Mouse (Mus musculus) hindbrain, embryonic 16.5 days (tissue): ENCODE data around the gene Alkbh7. TPM values are rescaled to one million over a fixed set of nuclear protein-coding genes. Genes with fewer than 3 reads are reported as not detected.
A peak's percentile ranks its signal among the peaks of the same experiment; 100 is the strongest.

Experiments used
- ATAC-seq: fragments of 200-750 bp; cut with Nextera tagmentation; 2 replicates; pipeline ENCODE4 v1.8.0; 2017; ENCODE audit warnings: moderate TSS enrichment, moderate library complexity
- H3K27ac ChIP-seq: fragments of 300-500 bp; sonication (generic); 2 replicates; pipeline ENCODE4 v1.5.1; 2014; ENCODE audit warnings: low read depth, mild to moderate bottlenecking, control low read depth, low read length, moderate library complexity
- H3K27me3 ChIP-seq: fragments of 300-500 bp; sonication (generic); replicated peaks from 2 replicates; pipeline ENCODE4 v1.6.1; 2014; ENCODE audit warnings: low read length; ENCODE audit not compliant: control insufficient read depth, insufficient read depth
- H3K36me3 ChIP-seq: fragments of 300-500 bp; sonication (generic); 2 replicates; pipeline ENCODE4 v1.6.1; 2014; ENCODE audit warnings: mild to moderate bottlenecking, low read length, moderate library complexity, mixed read lengths; ENCODE audit not compliant: control insufficient read depth, insufficient read depth
- H3K4me1 ChIP-seq: fragments of 300-500 bp; sonication (generic); 2 replicates; pipeline ENCODE4 v1.6.1; 2014; ENCODE audit warnings: low read depth, low read length; ENCODE audit not compliant: control insufficient read depth, insufficient read depth
- H3K4me2 ChIP-seq: fragments of 300-500 bp; sonication (generic); 2 replicates; pipeline ENCODE4 v1.6.1; 2014; ENCODE audit warnings: mild to moderate bottlenecking, low read length, control low read depth, moderate library complexity
- H3K4me3 ChIP-seq: fragments of 300-500 bp; sonication (generic); 2 replicates; pipeline ENCODE4 v1.5.1; 2014; ENCODE audit warnings: mild to moderate bottlenecking, low read length, control low read depth, moderate library complexity
- H3K9ac ChIP-seq: fragments of 300-500 bp; sonication (generic); 2 replicates; pipeline ENCODE4 v1.6.1; 2014; ENCODE audit warnings: low read depth, mild to moderate bottlenecking, control low read depth, low read length, moderate library complexity
- H3K9me3 ChIP-seq: fragments of 300-500 bp; sonication (generic); 2 replicates; pipeline ENCODE4 v1.6.1; 2014; ENCODE audit warnings: mild to moderate bottlenecking, low read length, moderate library complexity; ENCODE audit not compliant: control insufficient read depth
- whole genome bisulfite sequencing: fragments of 180-500 bp; shearing (Covaris S2); extraction: QIAGEN DNeasy Blood & Tissue Kit; methylation state at CpG from one replicate; pipeline ENCODE4 v1.1.7; 2014; 5-methylcytosine and 5-hydroxymethylcytosine counted together
- polyA plus RNA-seq: library from polyadenylated mRNA; unstranded; fragments of >200 nt; fragmentation: Nextera tagmentation; extraction: Ambion mirVana; gene quantifications from 2 replicates; pipeline ENCODE4 v1.2.1, GENCODE M21; 2015

Alkbh7 gene
- polyA plus RNA-seq, 1 experiment from 2014 or later, result 64.4 TPM

DNA sequence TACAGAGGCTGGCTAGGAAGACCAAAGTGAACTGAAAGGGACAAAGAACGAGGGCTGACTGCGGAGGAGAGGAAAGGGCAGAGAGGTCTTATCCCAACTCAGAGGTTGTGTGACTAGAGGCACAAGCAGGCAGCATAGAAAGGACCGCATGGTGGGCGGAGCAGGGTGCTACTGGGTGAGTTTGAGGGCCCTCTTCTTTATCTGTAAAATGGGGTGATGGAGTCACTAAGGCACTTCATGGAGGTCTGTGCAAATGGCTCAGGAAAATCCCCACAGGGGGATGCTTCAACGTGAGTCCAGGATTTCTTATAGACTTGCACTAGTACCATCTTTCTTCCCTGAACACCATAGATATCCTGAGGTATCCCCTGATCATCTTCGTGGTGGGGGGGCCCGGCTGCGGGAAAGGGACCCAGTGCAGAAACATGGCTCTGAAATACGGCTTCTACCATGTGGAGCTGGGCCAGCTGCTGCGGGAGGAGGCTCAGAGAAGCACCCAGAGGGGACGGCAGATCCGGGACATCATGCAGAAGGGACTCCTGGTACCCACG is 15.2 kb downstream of the Alkbh7 start:
- peaks cover 9% of the 10 kb centered on the region for H3K36me3 ChIP-seq
- peak overlapping the region; percentile 84; the same call in 1 of the 2 replicates for H3K9ac ChIP-seq
- H3K27me3 ChIP-seq, result no peaks in the 10 kb centered on the region
- H3K27ac ChIP-seq, result peak overlapping the region; percentile 97
- no peak for ATAC-seq
- 71% methylated on average over 13 of the region's 13 CpGs for WGBS
- H3K4me2 ChIP-seq, result peak overlapping the region; percentile 76
- peaks cover 18% of the 10 kb centered on the region for H3K4me1 ChIP-seq
- H3K9me3 ChIP-seq, result no peaks in the 10 kb centered on the region
- peak overlapping the region; percentile 81 for H3K4me3 ChIP-seq

DNA sequence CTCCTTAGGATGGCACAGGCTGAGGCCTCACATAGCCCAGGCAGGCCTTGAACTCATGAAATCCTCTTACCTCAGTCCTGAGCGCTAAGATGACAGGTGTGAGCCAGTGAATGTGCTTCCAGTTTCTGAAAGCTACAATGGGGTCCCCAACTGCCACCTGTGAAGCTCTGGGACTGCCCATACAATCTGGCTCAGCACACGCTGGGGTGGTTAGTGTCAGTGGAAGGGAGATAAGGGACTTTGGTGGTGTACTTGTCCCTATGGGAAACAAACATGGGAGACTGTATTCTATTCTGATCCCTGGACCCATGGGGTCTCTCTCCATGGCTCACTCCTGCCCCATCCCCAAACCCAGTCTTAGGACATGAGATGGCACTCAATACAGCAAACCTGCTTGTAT is 22.6 kb downstream of the Alkbh7 start:
- no peaks in the 10 kb centered on the region for H3K9me3 ChIP-seq
- ATAC-seq, result no peak
- 92% methylated on average over 2 of the region's 2 CpGs for WGBS
- no peaks in the 10 kb centered on the region for H3K4me1 ChIP-seq
- H3K27ac ChIP-seq, result no peak overlapping the region
- H3K36me3 ChIP-seq, result peaks cover 36% of the 10 kb centered on the region
- H3K9ac ChIP-seq, result no peak overlapping the region
- no peaks in the 10 kb centered on the region for H3K27me3 ChIP-seq
- no peak overlapping the region for H3K4me3 ChIP-seq
- no peak overlapping the region for H3K4me2 ChIP-seq

DNA sequence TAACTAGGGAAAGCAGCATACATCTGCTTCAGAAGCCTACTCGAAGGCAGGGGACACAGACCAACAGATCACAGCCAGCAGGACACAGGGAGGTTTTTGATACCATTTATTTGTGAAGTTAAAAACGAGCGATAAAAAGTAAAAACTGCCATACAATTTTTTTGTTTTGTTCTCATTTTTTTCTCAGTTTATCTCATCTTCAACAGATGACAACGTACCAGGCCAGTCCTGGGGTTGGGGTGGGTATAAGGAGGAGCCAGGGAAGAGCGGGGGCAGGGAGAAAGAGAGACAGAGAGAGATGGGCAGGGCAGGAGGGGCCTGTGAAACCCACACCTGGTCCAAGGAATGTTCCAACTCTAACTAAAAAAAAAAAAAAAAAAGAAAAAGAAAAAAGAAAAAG is 23.8 kb downstream of the Alkbh7 start:
- WGBS, result 88% methylated on average over 5 of the region's 5 CpGs
- Histone ChIP-seq H3K36me3 (peaks cover 44% of the 10 kb centered on the region), H3K27me3 (no peaks in the 10 kb centered on the region), H3K4me2 (no peak overlapping the region), H3K9ac (no peak overlapping the region), H3K4me1 (no peaks in the 10 kb centered on the region), H3K4me3 (no peak overlapping the region), H3K9me3 (no peaks in the 10 kb centered on the region), H3K27ac (no peak overlapping the region)
- no peak for ATAC-seq

DNA sequence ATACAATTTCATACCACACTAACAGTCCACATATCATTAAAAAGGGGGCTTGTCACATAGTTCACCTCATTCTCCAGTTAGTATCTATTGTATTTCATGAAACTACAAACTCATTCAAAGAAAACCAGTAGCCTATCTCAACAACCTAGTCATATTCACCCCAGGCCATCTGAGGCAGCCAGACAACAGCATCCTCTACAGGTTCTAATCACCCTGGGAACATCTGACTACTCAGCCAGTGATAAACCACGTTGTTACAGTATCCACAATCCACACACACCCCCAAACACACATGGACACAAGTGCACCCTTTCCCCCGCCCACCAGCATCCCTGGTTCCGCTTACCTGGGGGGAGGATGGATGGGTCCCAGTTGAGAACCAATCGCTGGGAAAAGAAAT is 30.3 kb downstream of the Alkbh7 start:
- no peak overlapping the region for H3K4me2 ChIP-seq
- no peak for ATAC-seq
- H3K4me3 ChIP-seq, result no peak overlapping the region
- H3K27ac ChIP-seq, result no peak overlapping the region
- H3K9me3 ChIP-seq, result no peaks in the 10 kb centered on the region
- peaks cover 17% of the 10 kb centered on the region for H3K4me1 ChIP-seq
- no peak overlapping the region for H3K9ac ChIP-seq
- H3K27me3 ChIP-seq, result no peaks in the 10 kb centered on the region
- WGBS, result 91% methylated on average over 4 of the region's 4 CpGs
- peaks cover 44% of the 10 kb centered on the region for H3K36me3 ChIP-seq

DNA sequence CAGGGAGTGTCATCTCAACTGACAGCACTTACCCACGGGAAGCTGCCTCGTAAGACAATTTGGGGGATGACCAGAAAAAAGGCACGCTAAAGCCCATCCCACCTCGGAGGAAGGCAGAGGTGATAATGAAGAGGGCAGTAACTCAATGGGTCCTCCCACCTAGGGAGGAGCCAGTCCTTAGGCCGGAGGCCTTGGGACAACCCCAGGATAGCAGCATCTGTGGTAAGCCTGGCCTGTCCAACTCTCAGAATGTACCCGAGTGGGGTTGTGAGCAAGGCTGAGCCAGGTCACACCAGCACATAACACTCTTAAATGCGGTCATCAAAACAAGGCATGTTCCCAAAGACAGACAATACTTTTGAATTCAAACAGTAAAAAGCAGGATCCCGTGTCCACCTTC is 32.6 kb downstream of the Alkbh7 start:
- no peaks in the 10 kb centered on the region for H3K9me3 ChIP-seq
- no peak overlapping the region for H3K27ac ChIP-seq
- no peaks in the 10 kb centered on the region for H3K27me3 ChIP-seq
- H3K36me3 ChIP-seq, result peaks cover 23% of the 10 kb centered on the region
- ATAC-seq, result no peak
- H3K4me1 ChIP-seq, result peaks cover 19% of the 10 kb centered on the region
- H3K4me2 ChIP-seq, result peak overlapping the region; percentile 91
- H3K9ac ChIP-seq, result peak overlapping the region; percentile 39
- H3K4me3 ChIP-seq, result peak overlapping the region; percentile 97
- 53% methylated on average over 8 of the region's 8 CpGs for WGBS

DNA sequence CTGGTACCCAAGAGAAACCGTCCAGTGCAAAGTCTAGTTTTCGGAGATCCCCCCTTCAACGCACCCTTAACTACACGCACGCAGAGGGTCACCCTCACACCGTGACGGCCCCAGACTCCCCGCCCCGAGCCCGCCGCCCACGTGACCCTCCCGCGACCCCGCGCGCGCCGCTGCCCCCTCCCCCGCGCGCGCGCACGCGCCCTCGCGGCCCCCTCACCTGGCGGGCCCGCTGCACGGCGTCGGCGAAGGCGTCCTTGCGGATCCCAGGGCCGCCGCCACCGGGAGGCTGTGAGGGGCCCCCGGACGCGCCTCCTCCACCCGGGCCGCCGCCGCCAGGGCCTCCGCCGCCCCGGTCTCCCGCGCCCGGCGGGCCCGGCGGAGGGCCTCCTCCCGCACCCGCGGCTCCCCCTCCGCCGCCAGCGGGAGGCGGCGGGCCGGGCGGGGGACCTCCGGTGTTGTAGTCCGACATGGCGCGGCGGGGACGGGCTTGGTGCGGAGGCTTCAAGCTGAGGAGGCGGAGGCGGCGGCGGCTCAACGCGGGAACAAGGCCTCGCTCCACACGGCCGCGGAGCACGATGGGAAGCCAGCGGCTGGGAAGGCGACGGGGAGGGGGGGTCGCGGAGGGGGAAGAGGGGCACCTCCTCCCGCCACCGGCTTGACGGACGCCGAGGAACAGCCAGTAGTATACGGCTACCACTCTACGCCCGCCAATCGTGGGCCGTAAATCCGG is 34.0 kb downstream of the Alkbh7 start, which contains the start of gene Khsrp:
Khsrp (minus strand) TSS at position 592 of the 730 bp plus-strand sequence.
- Histone ChIP-seq H3K9me3 (no peaks in the 10 kb centered on the region), H3K36me3 (peaks cover 14% of the 10 kb centered on the region; the same call in 1 of the 2 replicates), H3K4me3 (peak within 1 kb of the TSS; percentile 97), H3K4me1 (peaks cover 19% of the 10 kb centered on the region), H3K27me3 (no peaks in the 10 kb centered on the region), H3K4me2 (peak within 1 kb of the TSS; percentile 91), H3K9ac (peak within 1 kb of the TSS; percentile 99), H3K27ac (peak within 1 kb of the TSS; percentile 97)
- no peak for ATAC-seq
- under 1% methylated on average over 68 of the region's 99 CpGs for WGBS

DNA sequence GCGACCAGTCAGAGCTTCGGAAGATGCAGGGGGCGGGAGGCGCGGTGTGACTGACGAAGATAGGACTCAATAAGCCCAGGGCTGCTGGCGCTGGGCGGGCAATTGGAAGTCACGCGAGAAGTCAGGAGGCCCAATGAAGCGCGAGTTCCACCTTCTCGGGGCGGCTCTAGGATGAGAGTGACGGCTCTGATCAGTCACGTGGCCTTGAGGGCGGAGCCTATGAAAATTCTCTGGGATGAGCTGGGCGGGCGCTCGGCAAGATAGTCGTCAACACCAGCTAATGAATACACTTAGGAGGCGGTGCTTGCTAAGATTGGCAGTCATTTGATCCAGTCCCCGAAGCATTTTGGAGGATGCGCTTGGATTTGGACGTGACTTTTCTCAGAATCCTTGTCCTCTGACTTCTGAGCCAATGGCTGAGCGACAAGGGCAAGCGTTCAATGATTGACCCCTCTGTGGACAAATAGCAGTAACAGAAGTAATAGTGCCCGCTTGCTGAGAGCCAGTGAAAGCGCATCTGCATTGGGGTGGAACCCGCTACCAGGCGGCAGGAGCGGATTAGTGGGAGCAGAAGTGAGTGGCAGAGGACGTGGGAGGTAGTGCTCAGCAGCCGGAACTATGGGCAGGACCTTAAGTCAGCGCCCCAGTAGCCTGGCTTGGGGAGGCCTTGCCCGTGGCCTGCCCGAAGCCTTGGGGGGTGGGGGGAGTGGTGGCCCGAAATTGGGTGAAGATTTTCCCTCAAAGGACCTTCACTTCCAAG is 34.7 kb downstream of the Alkbh7 start:
- H3K27ac ChIP-seq, result peak overlapping the region; percentile 83
- peak overlapping the region; percentile 58 for H3K9ac ChIP-seq
- under 1% methylated on average over 34 of the region's 38 CpGs for WGBS

DNA sequence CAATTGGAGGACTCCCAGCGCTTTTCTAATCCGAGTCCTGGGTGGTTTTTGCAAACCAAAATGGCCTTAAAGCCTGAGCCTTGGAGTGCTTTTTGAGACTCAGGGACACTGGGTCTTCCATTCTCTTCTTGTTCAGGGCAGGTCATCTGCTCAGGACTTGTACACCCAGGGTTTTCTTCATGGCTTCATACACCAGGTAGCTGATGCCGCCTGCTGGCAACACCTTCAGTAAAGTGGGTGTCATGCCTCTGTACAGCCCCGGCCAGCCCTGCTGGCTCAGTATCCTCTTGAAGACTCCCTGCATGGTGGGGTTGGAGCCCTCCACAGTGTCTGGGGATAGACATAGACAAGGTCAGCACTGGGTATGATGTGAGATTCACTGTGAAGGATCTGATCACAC is 35.7 kb downstream of the Alkbh7 start:
- WGBS, result 90% methylated on average over 4 of the region's 4 CpGs
- peaks cover 19% of the 10 kb centered on the region for H3K4me1 ChIP-seq
- peak overlapping the region; percentile 64; the same call in 1 of the 2 replicates for H3K4me2 ChIP-seq
- H3K27me3 ChIP-seq, result no peaks in the 10 kb centered on the region
- no peaks in the 10 kb centered on the region for H3K9me3 ChIP-seq
- H3K27ac ChIP-seq, result no peak overlapping the region
- ATAC-seq, result no peak
- H3K4me3 ChIP-seq, result no peak overlapping the region
- no peak overlapping the region for H3K9ac ChIP-seq
- H3K36me3 ChIP-seq, result peaks cover 3% of the 10 kb centered on the region; the same call in 1 of the 2 replicates

More for the DNA sequence above, 34.7 kb downstream of the Alkbh7 start:
- peak; percentile 98 for ATAC-seq
- H3K36me3 ChIP-seq, result peaks cover 9% of the 10 kb centered on the region; the same call in 1 of the 2 replicates
- no peaks in the 10 kb centered on the region for H3K27me3 ChIP-seq
- peak overlapping the region; percentile 64 for H3K4me2 ChIP-seq
- peaks cover 19% of the 10 kb centered on the region for H3K4me1 ChIP-seq
- H3K4me3 ChIP-seq, result peak overlapping the region; percentile 46
- no peaks in the 10 kb centered on the region for H3K9me3 ChIP-seq

DNA sequence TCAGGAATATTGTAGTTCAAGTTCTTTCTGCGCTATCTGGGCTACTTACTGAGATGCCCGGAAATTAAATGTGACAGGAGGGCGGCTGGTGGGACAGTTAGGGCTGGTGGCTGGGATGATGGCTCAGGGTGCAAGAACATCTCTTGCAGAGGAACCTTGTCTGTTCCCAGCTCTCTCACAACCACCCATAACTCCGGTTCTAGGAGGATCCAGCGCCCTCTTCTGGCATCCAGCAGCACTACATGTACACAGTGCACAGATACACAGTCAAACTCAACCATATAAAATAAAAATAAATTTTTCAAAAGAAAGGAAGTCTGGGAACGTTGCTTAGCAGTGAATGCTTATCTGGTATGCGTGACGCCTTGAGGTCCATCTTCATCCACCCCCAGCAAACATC is 41.8 kb downstream of the Alkbh7 start:
- H3K9ac ChIP-seq, result no peak overlapping the region
- H3K27ac ChIP-seq, result no peak overlapping the region
- H3K9me3 ChIP-seq, result no peaks in the 10 kb centered on the region
- no peaks in the 10 kb centered on the region for H3K4me1 ChIP-seq
- no peak for ATAC-seq
- H3K36me3 ChIP-seq, result no peaks in the 10 kb centered on the region
- peaks cover 6% of the 10 kb centered on the region; the same call in 1 of the 2 replicates for H3K27me3 ChIP-seq
- no peak overlapping the region for H3K4me3 ChIP-seq
- H3K4me2 ChIP-seq, result no peak overlapping the region
- 44% methylated on average over 8 of the region's 8 CpGs for WGBS
